14 mouse cellular contexts compared by ENCODE assay signal in genomic region chr9:114603876-114604540, GRCm38 (mm10). TPM values are rescaled to one million over a fixed set of nuclear protein-coding genes. Genes with fewer than 3 reads are reported as not detected.
DNase-seq lines count a peak whose midpoint lies in the region; ATAC-seq and TF ChIP-seq lines count a peak whose summit lies in the region.
"Had no signal": no experiment of that assay in that cellular context is flagged by ENCODE, and none has a peak within 500 bp of the region (broad histone marks: within the 10 kb centered on the region; RNA-seq: fewer than 3 reads in every experiment).

No protein-coding gene starts in this region.

- DNase-seq in cerebellum, adult 11-12 months, result peak; percentile 38
- peak; percentile 42 for DNase-seq in embryonic facial prominence, embryonic 10.5 days (ENCODE audit: low spot score)
- DNase-seq in retina, embryonic 14.5 days (ENCODE audit: low spot score), result peak; percentile 95
- no peak for DNase-seq in forebrain, postnatal 0 days
- no peak for DNase-seq in lung, postnatal 10 days
- DNase-seq: adrenal gland, adult 8-10 months; layer of hippocampus, adult 9-11 months; right cerebral cortex, postnatal 4 days had no signal

- peaks cover 73% of the 10 kb centered on the region for H3K36me3 ChIP-seq in megakaryocyte, embryonic 14.5 days (replicated peaks; ENCODE audit: low read length)
- peaks cover 88% of the 10 kb centered on the region for H3K36me3 ChIP-seq in embryonic facial prominence, embryonic 10.5 days (replicated peaks)
- H3K36me3 ChIP-seq in forebrain, postnatal 0 days (ENCODE audit: insufficient read depth), result peaks cover 41% of the 10 kb centered on the region

- peak overlapping the region; percentile 40 for H3K4me3 ChIP-seq in megakaryocyte, embryonic 14.5 days (replicated peaks)
- no peak overlapping the region for H3K4me3 ChIP-seq in embryonic facial prominence, embryonic 10.5 days
- no peak overlapping the region for H3K4me3 ChIP-seq in forebrain, postnatal 0 days (ENCODE audit: low read depth, low read length)
- H3K4me3 ChIP-seq: limb, embryonic 10.5 days; neural tube, embryonic 12.5 days had no signal

- H3K4me1 ChIP-seq in megakaryocyte, embryonic 14.5 days, result peaks cover 8% of the 10 kb centered on the region
- no peaks in the 10 kb centered on the region for H3K4me1 ChIP-seq in embryonic facial prominence, embryonic 10.5 days
- H3K4me1 ChIP-seq in forebrain, postnatal 0 days (ENCODE audit: insufficient read depth), result no peaks in the 10 kb centered on the region
- H3K4me1 ChIP-seq: limb, embryonic 10.5 days; neural tube, embryonic 12.5 days had no signal

- 69% methylated on average over 12 of the region's 12 CpGs for WGBS in embryonic facial prominence, embryonic 10.5 days
- 67% methylated on average over 12 of the region's 12 CpGs for WGBS in forebrain, postnatal 0 days

- ATAC-seq in megakaryocyte, adult 5-6 weeks (ENCODE audit: poor library complexity, severe bottlenecking), result no peak
- ATAC-seq in forebrain, postnatal 0 days, result no peak

- H3K9ac ChIP-seq in forebrain, postnatal 0 days, result no peak overlapping the region
- H3K9ac ChIP-seq: neural tube, embryonic 12.5 days had no signal

- no peak overlapping the region for H3K27ac ChIP-seq in embryonic facial prominence, embryonic 10.5 days (replicated peaks)
- no peak overlapping the region for H3K27ac ChIP-seq in forebrain, postnatal 0 days (ENCODE audit: low read depth, low read length)
- H3K27ac ChIP-seq: limb, embryonic 10.5 days; neural tube, embryonic 12.5 days; stomach, postnatal 0 days had no signal

- no peaks in the 10 kb centered on the region for H3K9me3 ChIP-seq in megakaryocyte, embryonic 14.5 days
- no peaks in the 10 kb centered on the region for H3K9me3 ChIP-seq in embryonic facial prominence, embryonic 10.5 days
- no peaks in the 10 kb centered on the region for H3K9me3 ChIP-seq in forebrain, postnatal 0 days (ENCODE audit: low read length)
- H3K9me3 ChIP-seq: limb, embryonic 10.5 days; neural tube, embryonic 12.5 days had no signal

- TF ChIP-seq CTCF in forebrain, postnatal 0 days (IDR thresholded peaks at IDR 0.05; ENCODE audit: low read depth), result no peak

- no peaks in the 10 kb centered on the region for H3K27me3 ChIP-seq in megakaryocyte, embryonic 14.5 days (replicated peaks)
- no peaks in the 10 kb centered on the region for H3K27me3 ChIP-seq in embryonic facial prominence, embryonic 10.5 days (replicated peaks; ENCODE audit: low read depth, poor library complexity, severe bottlenecking)
- H3K27me3 ChIP-seq in forebrain, postnatal 0 days (ENCODE audit: insufficient read depth, low read length), result no peaks in the 10 kb centered on the region
- H3K27me3 ChIP-seq: neural tube, embryonic 12.5 days had no signal

- H3K4me2 ChIP-seq in forebrain, postnatal 0 days (ENCODE audit: low read depth), result no peak overlapping the region
- H3K4me2 ChIP-seq: heart, embryonic 11.5 days; neural tube, embryonic 12.5 days had no signal

RNA-seq across cellular contexts. Expression of gene Cnot10, which starts 36.0 kb away (rescaled TPM):
- 7.8 and 9.6 TPM in 2 replicates for polyA plus RNA-seq in megakaryocyte, embryonic 14.5 days (2012; ENCODE audit: insufficient read depth, low replicate concordance)
- 14.3 and 14.7 TPM in 2 replicates for total RNA-seq in megakaryocyte, adult 5-6 weeks (2015)
- total RNA-seq in megakaryocyte, adult 5-6 weeks (2017), result 26.8 and 33.3 TPM in 2 replicates
- 73.2 and 74.3 TPM in 2 replicates for polyA plus RNA-seq in embryonic facial prominence, embryonic 10.5 days (2016; fragmentation: Nextera tagmentation; extraction: Ambion mirVana)
- 45.2 and 50.6 TPM in 2 replicates for total RNA-seq in forebrain, postnatal 0 days (2014; rRNA removed)
- polyA plus RNA-seq in forebrain, postnatal 0 days (2015; fragmentation: Nextera tagmentation; extraction: Ambion mirVana), result 44.4 and 47.1 TPM in 2 replicates

RNA-seq across cellular contexts. Expression of gene Trim71, which starts 39.8 kb away (rescaled TPM):
- polyA plus RNA-seq in megakaryocyte, embryonic 14.5 days (2012; ENCODE audit: insufficient read depth, low replicate concordance), result 0.28 TPM in 1 of 2 replicates, not detected in the other
- total RNA-seq in megakaryocyte, adult 5-6 weeks (2015), result not detected in 2 replicates
- not detected in 2 replicates for total RNA-seq in megakaryocyte, adult 5-6 weeks (2017)
- polyA plus RNA-seq in embryonic facial prominence, embryonic 10.5 days (2016; fragmentation: Nextera tagmentation; extraction: Ambion mirVana), result 7.8 and 9.4 TPM in 2 replicates
- 0.08 and 0.19 TPM in 2 replicates for total RNA-seq in forebrain, postnatal 0 days (2014; rRNA removed)
- 0.10 and 0.13 TPM in 2 replicates for polyA plus RNA-seq in forebrain, postnatal 0 days (2015; fragmentation: Nextera tagmentation; extraction: Ambion mirVana)

Comparison
In these comparisons a context has a peak if more than half of its experiments do, and no peak if none do; other contexts are left out.
1. DNase-seq: peak in cerebellum, adult 11-12 months (single experiment), embryonic facial prominence, embryonic 10.5 days (single experiment) and retina, embryonic 14.5 days (single experiment); none in forebrain, postnatal 0 days (single experiment) and lung, postnatal 10 days (single experiment).